Mouse (Mus musculus) spleen, adult 2 months (tissue): Measurements from ENCODE around the gene Gpatch8. TPM values are rescaled to one million over a fixed set of nuclear protein-coding genes. Genes with fewer than 3 reads are reported as not detected.
"Not testable (repeated sequence)": the region's sequence is repeated elsewhere in the genome, so short reads cannot be mapped to it uniquely, and the experiment has no call there.

Source experiments
- DNase-seq, 2 experiments: peaks; one replicate each; pipeline versions ENCODE4 v3.0.0 to v3.0.0-alpha.2; 2012 to 2021; ENCODE audit warnings: low spot score in 2 of 2, low read depth in 1 of 2
- H3K27ac ChIP-seq: fragments of 200-500 bp; 2 replicates; pipeline ENCODE4 v1.5.1; 2012; ENCODE audit warnings: low read length, inconsistent platforms; ENCODE audit not compliant: insufficient read depth
- H3K27me3 ChIP-seq: fragments of 200-500 bp; 2 replicates; pipeline ENCODE4 v1.6.1; 2012; ENCODE audit warnings: mild to moderate bottlenecking, moderate library complexity, low read length, inconsistent platforms; ENCODE audit not compliant: control insufficient read depth, insufficient read depth
- H3K36me3 ChIP-seq: fragments of 200-500 bp; 2 replicates; pipeline ENCODE4 v1.6.1; 2012; ENCODE audit warnings: mild to moderate bottlenecking, low read length, inconsistent platforms; ENCODE audit not compliant: control insufficient read depth, insufficient read depth
- H3K4me1 ChIP-seq: fragments of 200-500 bp; 2 replicates; pipeline ENCODE4 v1.6.1; 2011; ENCODE audit warnings: inconsistent platforms; ENCODE audit not compliant: control insufficient read depth, insufficient read depth, insufficient read length
- H3K4me3 ChIP-seq: fragments of 200-500 bp; 2 replicates; pipeline ENCODE4 v1.5.1; 2011; ENCODE audit warnings: mild to moderate bottlenecking, inconsistent platforms; ENCODE audit not compliant: insufficient read depth, insufficient read length; ENCODE audit errors: extremely low read depth
- CTCF ChIP-seq: fragments of 200-500 bp; IDR thresholded peaks from 2 replicates; pipeline ENCODE4 v1.5.1; 2011; ENCODE audit warnings: mild to moderate bottlenecking, inconsistent platforms; ENCODE audit not compliant: insufficient read depth, insufficient read length, insufficient replicate concordance; ENCODE audit errors: extremely low read depth
- POLR2A ChIP-seq: fragments of 200-500 bp; IDR thresholded peaks from 2 replicates; pipeline ENCODE4 v1.6.1; 2011; ENCODE audit warnings: low read depth, low read length, inconsistent platforms
- WGBS: fragments of 180-500 bp; shearing (Covaris S2); methylation state at CpG from one replicate; pipeline ENCODE4 v1.1.7; 2018; 5-methylcytosine and 5-hydroxymethylcytosine counted together
- polyA plus RNA-seq: library from polyadenylated mRNA; depleted of rRNA; stranded (reverse); fragments of >200 nt; gene quantifications from 2 replicates; pipeline ENCODE4 v1.2.3, GENCODE M21; 2012

The Gpatch8 gene
- polyA plus RNA-seq, 1 experiment = 12.3 TPM

GRCm38 (mm10) chr11:102551176-102551575, 5.0 kb downstream of the Gpatch8 start:
- Histone ChIP-seq H3K27me3 (no peaks in the 10 kb centered on the region), H3K4me1 (peaks cover 5% of the 10 kb centered on the region; the same call in 1 of the 2 replicates), H3K27ac (no peak overlapping the region), H3K36me3 (peaks cover 2% of the 10 kb centered on the region; the same call in 1 of the 2 replicates), H3K4me3 (no peak overlapping the region)
- DNase-seq = no peak
- TF ChIP-seq CTCF (no peak), POLR2A (no peak)

GRCm38 (mm10) chr11:102541471-102541870, 14.7 kb downstream of the Gpatch8 start:
- no peak for TF ChIP-seq POLR2A
- TF ChIP-seq CTCF = no peak
- Histone ChIP-seq H3K4me1 (no peaks in the 10 kb centered on the region), H3K27me3 (no peaks in the 10 kb centered on the region), H3K36me3 (peaks cover 3% of the 10 kb centered on the region), H3K4me3 (no peak overlapping the region), H3K27ac (no peak overlapping the region)
- WGBS = 86% methylated on average over 5 of the region's 5 CpGs
- DNase-seq = no peak

- not testable (repeated sequence) for H3K36me3 ChIP-seq, H3K27me3 ChIP-seq
Observed at GRCm38 (mm10) chr11:102540286-102540685, 15.9 kb downstream of the Gpatch8 start.

GRCm38 (mm10) chr11:102539690-102540089, 16.5 kb downstream of the Gpatch8 start:
- Histone ChIP-seq H3K27ac (no peak overlapping the region), H3K36me3 (peaks cover 4% of the 10 kb centered on the region), H3K27me3 (no peaks in the 10 kb centered on the region), H3K4me3 (no peak overlapping the region), H3K4me1 (no peaks in the 10 kb centered on the region)
- DNase-seq = no peak
- no peak for TF ChIP-seq POLR2A
- TF ChIP-seq CTCF = no peak
- WGBS = 78% methylated on average over 1 of the region's 1 CpGs

More at GRCm38 (mm10) chr11:102540286-102540685, 15.9 kb downstream of the Gpatch8 start:
- not testable (repeated sequence) for H3K27ac ChIP-seq, H3K4me1 ChIP-seq, DNase-seq, H3K4me3 ChIP-seq

GRCm38 (mm10) chr11:102536210-102536609, 20.0 kb downstream of the Gpatch8 start:
- Histone ChIP-seq H3K27ac (no peak overlapping the region), H3K4me3 (no peak overlapping the region), H3K36me3 (peaks cover 4% of the 10 kb centered on the region), H3K4me1 (no peaks in the 10 kb centered on the region), H3K27me3 (no peaks in the 10 kb centered on the region)
- 94% methylated on average over 3 of the region's 3 CpGs for WGBS
- TF ChIP-seq POLR2A (no peak), CTCF (no peak)
- DNase-seq = no peak

GRCm38 (mm10) chr11:102534078-102534477, 22.1 kb downstream of the Gpatch8 start:
- DNase-seq = no peak
- H3K27me3 ChIP-seq = no peaks in the 10 kb centered on the region
- H3K4me1 ChIP-seq = no peaks in the 10 kb centered on the region
- no peak overlapping the region for H3K27ac ChIP-seq
- H3K4me3 ChIP-seq = no peak overlapping the region
- TF ChIP-seq POLR2A (no peak), CTCF (no peak)
- 82% methylated on average over 2 of the region's 2 CpGs for WGBS
- peaks cover 4% of the 10 kb centered on the region for H3K36me3 ChIP-seq

GRCm38 (mm10) chr11:102531425-102531824, 24.8 kb downstream of the Gpatch8 start:
- Histone ChIP-seq H3K4me1 (no peaks in the 10 kb centered on the region), H3K27me3 (no peaks in the 10 kb centered on the region), H3K27ac (no peak overlapping the region), H3K36me3 (peaks cover 1% of the 10 kb centered on the region; the same call in 1 of the 2 replicates), H3K4me3 (no peak overlapping the region)
- 80% methylated on average over 5 of the region's 5 CpGs for WGBS
- DNase-seq = no peak
- TF ChIP-seq CTCF (no peak), POLR2A (no peak)
